Mouse (Mus musculus): ENCODE measurements around the gene Herpud1. TPM values are rescaled to one million over a fixed set of nuclear protein-coding genes. Genes with fewer than 3 reads are reported as not detected.

The Herpud1 gene
- total and polyA plus RNA-seq, 3 experiments: 124 to 257 (median 206) TPM

DNA sequence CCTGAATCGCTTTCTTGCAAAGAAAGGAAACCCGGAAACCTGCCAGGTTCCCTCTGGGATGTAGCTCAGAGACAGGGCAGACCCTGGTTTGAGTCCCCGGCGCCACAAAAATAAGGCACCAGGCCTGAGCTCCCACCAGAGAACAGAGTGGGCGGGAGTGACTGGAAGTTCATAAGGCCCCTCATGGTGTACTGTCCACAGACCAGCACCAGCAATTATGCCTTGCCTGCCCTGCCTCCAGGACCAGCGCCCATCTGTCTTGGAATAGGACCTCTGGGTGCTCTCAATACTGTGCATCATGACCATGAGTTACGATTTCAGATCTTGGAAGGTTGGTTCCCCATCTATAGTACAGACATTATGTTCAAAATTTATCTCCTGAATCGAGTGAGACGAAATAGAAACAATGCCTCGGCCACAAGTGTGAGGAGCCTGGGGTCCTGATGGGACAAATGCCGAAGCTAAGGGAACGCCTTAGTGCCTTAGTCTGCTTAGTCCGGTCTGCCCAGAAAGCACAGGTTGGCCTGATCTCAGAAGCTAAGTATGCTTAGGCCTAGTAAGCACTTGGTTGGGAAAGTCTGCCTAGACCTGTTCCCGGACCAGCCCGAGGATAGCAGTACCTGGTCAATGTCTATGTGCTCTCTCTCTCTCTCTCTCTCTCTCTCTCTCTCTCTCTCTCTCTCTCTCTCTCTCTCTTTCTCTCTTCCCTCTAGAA lies 49.3 kb downstream of the Herpud1 start:
- Histone ChIP-seq H3K9ac (ENCODE audit: insufficient read depth, low read depth) (peak overlapping the region; percentile 94), H3K4me2 (ENCODE audit: insufficient read depth, low read depth, poor library complexity, severe bottlenecking) (peak overlapping the region; percentile 96), H3K27ac (ENCODE audit: insufficient read depth, low read depth) (peak overlapping the region; percentile 76), H3K4me1 (ENCODE audit: control insufficient read depth in 1 of 2, insufficient read depth in 2 of 2) (peaks cover 19 to 64% of the 10 kb centered on the region in 2 experiments), H3K27me3 (replicated peaks) (no peaks in the 10 kb centered on the region), H3K9me3 (replicated peaks; ENCODE audit: low read length) (no peaks in the 10 kb centered on the region), H3K79me2 (replicated peaks; ENCODE audit: control insufficient read depth, extremely low read depth, insufficient read depth, poor library complexity, severe bottlenecking) (peaks cover 46% of the 10 kb centered on the region), H3K4me3 (replicated peaks in 1 of 3; ENCODE audit: low read depth in 2 of 3, low read length in 2 of 3, poor library complexity in 1 of 3) (peak overlapping the region; percentile 67 to 72 (median 69)), H3K36me3 (replicated peaks in 1 of 2; ENCODE audit: control insufficient read depth in 1 of 2, insufficient read depth in 1 of 2, low read length in 1 of 2) (peaks cover 0 to 1% of the 10 kb centered on the region in 2 experiments)
- dilution Hi-C loops (cut with MboI; ENCODE audit: extremely low pct_ligation_motif_present, extremely low pct_unique_long_range_greater_than_20kb, low sequenced_read_pairs): no loop called here
- DNase-seq (ENCODE audit: extremely low read depth): no peak
- in situ Hi-C loops (cut with MboI; ENCODE audit: low pct_ligation_motif_present, low pct_unique_long_range_greater_than_20kb, low sequenced_read_pairs): no loop called here
- TF ChIP-seq NRF1 (IDR thresholded peaks at IDR 0.05; ENCODE audit: low read depth, low read length) (no peak), CHD1 (IDR thresholded peaks at IDR 0.05; ENCODE audit: low read depth, low read length) (peak; percentile 94; the same call in 1 of the 2 replicates), TBP (conservative IDR thresholded peaks at IDR 0.05; ENCODE audit: low read depth, low read length) (0 out of 2 replicates have a peak, but pooled peaks have one; percentile 9), JUND (conservative IDR thresholded peaks at IDR 0.05; ENCODE audit: low read depth, low read length) (0 out of 2 replicates have a peak, but pooled peaks have one; percentile 16)

DNA sequence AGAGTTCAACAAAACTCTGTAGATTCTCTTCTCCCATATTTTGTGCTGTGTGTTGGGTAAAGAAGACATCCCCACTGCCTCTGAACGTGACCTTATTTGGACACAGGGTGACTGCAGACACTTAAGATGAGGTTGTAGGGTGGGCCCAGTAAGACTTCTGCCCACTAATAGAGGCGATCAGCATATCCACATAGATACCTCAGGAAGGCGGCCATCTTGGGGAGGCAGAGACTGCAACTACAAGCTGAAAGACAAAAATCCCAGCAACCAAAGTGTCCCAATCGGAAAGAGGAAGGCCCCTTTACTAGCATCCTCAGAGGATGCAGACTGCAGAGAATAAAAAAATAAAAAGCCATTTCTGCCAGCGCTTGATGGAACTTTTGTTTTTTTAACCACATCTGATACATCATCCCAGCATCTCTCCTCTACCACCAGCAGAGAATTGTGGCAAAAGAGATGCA lies 49.9 kb downstream of the Herpud1 start:
- peak overlapping the region; percentile 96 for H3K4me2 ChIP-seq (ENCODE audit: insufficient read depth, low read depth, poor library complexity, severe bottlenecking)
- TF ChIP-seq HCFC1 (IDR thresholded peaks at IDR 0.05; ENCODE audit: low read depth, low read length): peak; percentile 24
- peak; percentile 24; the same call in 1 of the 2 replicates for TF ChIP-seq NELFE (IDR thresholded peaks at IDR 0.05; ENCODE audit: low read depth, low read length)
- TF ChIP-seq RCOR1 (conservative IDR thresholded peaks at IDR 0.05; ENCODE audit: low read depth, low read length): peak; percentile 86
- TF ChIP-seq MYC (IDR thresholded peaks at IDR 0.05; ENCODE audit: low read depth, low read length): 0 out of 2 replicates have a peak, but pooled peaks have one; percentile 17
- TF ChIP-seq EP300 (IDR thresholded peaks at IDR 0.05; ENCODE audit: low read length): peak; percentile 14; the same call in 1 of the 2 replicates
- no peak for TF ChIP-seq POLR2AphosphoS2 (IDR thresholded peaks at IDR 0.05; ENCODE audit: low read depth, low read length)
- 0 out of 2 replicates have a peak, but pooled peaks have one; percentile 23 for TF ChIP-seq MAX (IDR thresholded peaks at IDR 0.05; ENCODE audit: low read length)
- TF ChIP-seq CHD1 (IDR thresholded peaks at IDR 0.05; ENCODE audit: low read depth, low read length): peak; percentile 94
- no peak for TF ChIP-seq JUN (IDR thresholded peaks at IDR 0.05; ENCODE audit: insufficient read depth, low read depth, low read length)
- peak; percentile 36; the same call in 1 of the 2 replicates for TF ChIP-seq TCF12 (IDR thresholded peaks at IDR 0.05; ENCODE audit: low read depth, low read length)
- TF ChIP-seq MXI1 (IDR thresholded peaks at IDR 0.05; ENCODE audit: low read depth, low read length): 0 out of 2 replicates have a peak, but pooled peaks have one; percentile 14
- TF ChIP-seq SMC3 (IDR thresholded peaks at IDR 0.05; ENCODE audit: low read depth, low read length): no peak
- TF ChIP-seq SIN3A (IDR thresholded peaks at IDR 0.05; ENCODE audit: low read length): peak; percentile 63
- TF ChIP-seq RAD21 (IDR thresholded peaks at IDR 0.05; ENCODE audit: low read depth, low read length): no peak
- peak; percentile 42 for TF ChIP-seq BHLHE40 (IDR thresholded peaks at IDR 0.05; ENCODE audit: low read depth, low read length)
- 0 out of 2 replicates have a peak, but pooled peaks have one; percentile 22 for TF ChIP-seq KAT2A (IDR thresholded peaks at IDR 0.05; ENCODE audit: insufficient replicate concordance, low read length)
- peaks cover 52% of the 10 kb centered on the region for H3K79me2 ChIP-seq (replicated peaks; ENCODE audit: control insufficient read depth, extremely low read depth, insufficient read depth, poor library complexity, severe bottlenecking)
- peak overlapping the region; percentile 67 to 72 (median 69) for H3K4me3 ChIP-seq (replicated peaks in 1 of 3; ENCODE audit: low read depth in 2 of 3, low read length in 2 of 3, poor library complexity in 1 of 3)
- DNase-seq (ENCODE audit: extremely low read depth): no peak
- no peaks in the 10 kb centered on the region for H3K9me3 ChIP-seq (replicated peaks; ENCODE audit: low read length)
- peak overlapping the region; percentile 94 for H3K9ac ChIP-seq (ENCODE audit: insufficient read depth, low read depth)
- H3K4me1 ChIP-seq (ENCODE audit: control insufficient read depth in 1 of 2, insufficient read depth in 2 of 2): peaks cover 22 to 65% of the 10 kb centered on the region in 2 experiments
- no peaks in the 10 kb centered on the region for H3K27me3 ChIP-seq (replicated peaks)
- dilution Hi-C loops (cut with MboI; ENCODE audit: extremely low pct_ligation_motif_present, extremely low pct_unique_long_range_greater_than_20kb, low sequenced_read_pairs): no loop called here
- in situ Hi-C loops (cut with MboI; ENCODE audit: low pct_ligation_motif_present, low pct_unique_long_range_greater_than_20kb, low sequenced_read_pairs): no loop called here
- H3K36me3 ChIP-seq (replicated peaks in 1 of 2; ENCODE audit: control insufficient read depth in 1 of 2, insufficient read depth in 1 of 2, low read length in 1 of 2): peaks cover 0 to 4% of the 10 kb centered on the region in 2 experiments
- peak overlapping the region; percentile 76 for H3K27ac ChIP-seq (ENCODE audit: insufficient read depth, low read depth)
